Mouse (Mus musculus): ENCODE results near the gene Asic1. TPM values are rescaled to one million over a fixed set of nuclear protein-coding genes. Genes with fewer than 3 reads are reported as not detected.
A peak's percentile ranks its signal among the peaks of the same experiment; 100 is the strongest.

Gene Asic1
- total and polyA plus RNA-seq, 2 experiments, result 0.16 TPM; not detected in 1

DNA sequence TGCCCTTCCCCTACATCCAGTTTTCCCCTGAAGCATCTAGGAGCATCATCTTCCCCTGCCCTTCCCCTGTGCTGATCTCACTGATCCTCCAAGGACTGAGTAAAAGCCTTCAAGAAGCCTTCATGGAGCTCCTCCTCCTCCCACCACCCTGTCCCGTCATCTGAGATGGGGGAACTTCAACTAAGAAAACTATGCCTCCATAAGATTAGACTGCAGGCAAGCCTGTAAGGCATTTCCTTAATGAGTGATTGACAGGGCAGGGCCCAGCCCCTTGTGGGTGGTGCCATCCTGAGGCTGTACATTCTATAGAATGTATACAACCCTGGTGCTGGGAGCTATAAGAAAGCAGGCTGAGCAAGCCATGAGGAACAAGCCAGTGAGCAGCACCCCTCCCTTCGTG lies 11.7 kb upstream of the Asic1 start:
- Histone ChIP-seq H3K79me2 (ENCODE audit: control insufficient read depth, insufficient read depth, low read length) (no peaks in the 10 kb centered on the region), H3K4me1 (ENCODE audit: control insufficient read depth, insufficient read depth, low read length) (no peaks in the 10 kb centered on the region), H3K27ac (replicated peaks; ENCODE audit: insufficient read depth, low read depth, low read length) (no peak overlapping the region), H3K9ac (ENCODE audit: low read depth, low read length) (no peak overlapping the region), H3K27me3 (ENCODE audit: control insufficient read depth, insufficient read depth, low read length) (no peaks in the 10 kb centered on the region), H3K36me3 (ENCODE audit: control insufficient read depth, insufficient read depth, low read length) (no peaks in the 10 kb centered on the region), H3K4me3 (ENCODE audit: insufficient read depth, low read depth, low read length) (no peak overlapping the region)
- no peak for DNase-seq (ENCODE audit: extremely low read depth, low read depth, low spot score)
- 77% methylated on average over 2 of the region's 2 CpGs for WGBS
- TF ChIP-seq CTCF (IDR thresholded peaks at IDR 0.05; ENCODE audit: low read depth, low read length), result no peak
- TF ChIP-seq POLR2A (IDR thresholded peaks at IDR 0.05; ENCODE audit: extremely low read depth, insufficient read depth, low read length), result no peak

DNA sequence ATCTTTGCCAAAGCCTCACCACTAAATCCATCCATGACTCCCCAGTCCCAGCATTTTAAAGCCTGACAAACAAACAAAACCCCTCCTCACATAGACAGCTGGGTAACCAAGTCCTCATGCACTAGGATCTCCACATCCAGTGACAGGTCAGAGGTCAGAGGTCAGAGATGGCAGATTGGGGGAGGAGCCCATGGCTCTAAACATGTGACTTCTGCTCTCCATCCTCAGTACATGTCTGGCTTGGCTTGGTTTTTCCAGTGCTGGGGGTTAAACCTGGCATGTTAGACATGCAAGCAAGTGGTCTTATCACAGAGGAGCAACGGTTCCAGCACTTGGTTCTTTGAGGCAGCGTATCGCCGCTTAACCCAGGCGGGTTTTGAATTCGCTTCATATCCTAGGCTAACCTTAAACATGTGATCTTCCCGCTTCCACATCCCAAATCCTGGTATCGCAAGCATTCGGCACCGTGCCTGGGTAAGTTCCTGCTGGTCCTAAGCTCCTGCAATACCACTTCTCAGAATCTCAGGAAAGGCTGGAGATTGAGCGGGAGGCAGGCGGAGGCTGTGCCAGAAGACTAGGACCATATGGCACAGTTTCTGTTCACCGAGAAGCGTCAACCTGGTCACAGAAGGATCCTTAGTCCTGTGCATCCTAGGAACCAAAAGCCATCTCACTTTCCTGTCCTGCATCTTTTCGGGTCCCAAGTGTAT lies 8.9 kb upstream of the Asic1 start:
- no peak overlapping the region for H3K4me3 ChIP-seq (ENCODE audit: insufficient read depth, low read depth, low read length)
- H3K4me1 ChIP-seq (ENCODE audit: control insufficient read depth, insufficient read depth, low read length), result no peaks in the 10 kb centered on the region
- no peak for DNase-seq (ENCODE audit: extremely low read depth, low read depth, low spot score)
- peaks cover 3% of the 10 kb centered on the region; the same call in 1 of the 2 replicates for H3K27me3 ChIP-seq (ENCODE audit: control insufficient read depth, insufficient read depth, low read length)
- H3K36me3 ChIP-seq (ENCODE audit: control insufficient read depth, insufficient read depth, low read length), result no peaks in the 10 kb centered on the region
- TF ChIP-seq POLR2A (IDR thresholded peaks at IDR 0.05; ENCODE audit: extremely low read depth, insufficient read depth, low read length), result no peak
- no peak for TF ChIP-seq CTCF (IDR thresholded peaks at IDR 0.05; ENCODE audit: low read depth, low read length)
- H3K27ac ChIP-seq (replicated peaks; ENCODE audit: insufficient read depth, low read depth, low read length), result no peak overlapping the region
- H3K9ac ChIP-seq (ENCODE audit: low read depth, low read length), result no peak overlapping the region
- 95% methylated on average over 15 of the region's 15 CpGs for WGBS
- H3K79me2 ChIP-seq (ENCODE audit: control insufficient read depth, insufficient read depth, low read length), result no peaks in the 10 kb centered on the region

DNA sequence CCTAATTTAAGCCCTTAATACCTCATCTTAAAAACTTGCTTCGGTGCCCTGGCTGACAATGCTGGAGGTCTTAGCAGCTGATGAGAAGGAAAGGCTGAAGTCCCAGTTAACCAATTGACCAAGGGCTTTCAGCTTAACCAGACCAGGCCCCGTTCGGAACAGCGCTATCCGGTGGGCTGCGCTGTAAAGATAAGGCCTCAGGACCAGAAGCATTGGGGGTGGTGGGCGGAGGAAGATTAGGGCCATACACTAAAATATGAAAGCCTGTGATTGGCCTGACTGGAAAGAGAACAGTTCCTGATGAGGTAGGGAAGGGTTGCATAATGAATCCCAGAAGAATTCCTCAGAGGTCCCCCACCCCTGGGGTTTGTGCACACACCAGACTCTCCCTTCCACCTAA lies 7.8 kb upstream of the Asic1 start:
- WGBS, result 79% methylated on average over 7 of the region's 7 CpGs
- no peak for DNase-seq (ENCODE audit: extremely low read depth, low read depth, low spot score)
- Histone ChIP-seq H3K27me3 (ENCODE audit: control insufficient read depth, insufficient read depth, low read length) (peaks cover 3% of the 10 kb centered on the region; the same call in 1 of the 2 replicates), H3K79me2 (ENCODE audit: control insufficient read depth, insufficient read depth, low read length) (no peaks in the 10 kb centered on the region), H3K9ac (ENCODE audit: low read depth, low read length) (no peak overlapping the region), H3K27ac (replicated peaks; ENCODE audit: insufficient read depth, low read depth, low read length) (no peak overlapping the region), H3K36me3 (ENCODE audit: control insufficient read depth, insufficient read depth, low read length) (no peaks in the 10 kb centered on the region), H3K4me1 (ENCODE audit: control insufficient read depth, insufficient read depth, low read length) (no peaks in the 10 kb centered on the region), H3K4me3 (ENCODE audit: insufficient read depth, low read depth, low read length) (no peak overlapping the region)
- TF ChIP-seq POLR2A (IDR thresholded peaks at IDR 0.05; ENCODE audit: extremely low read depth, insufficient read depth, low read length) (no peak), CTCF (IDR thresholded peaks at IDR 0.05; ENCODE audit: low read depth, low read length) (no peak)

DNA sequence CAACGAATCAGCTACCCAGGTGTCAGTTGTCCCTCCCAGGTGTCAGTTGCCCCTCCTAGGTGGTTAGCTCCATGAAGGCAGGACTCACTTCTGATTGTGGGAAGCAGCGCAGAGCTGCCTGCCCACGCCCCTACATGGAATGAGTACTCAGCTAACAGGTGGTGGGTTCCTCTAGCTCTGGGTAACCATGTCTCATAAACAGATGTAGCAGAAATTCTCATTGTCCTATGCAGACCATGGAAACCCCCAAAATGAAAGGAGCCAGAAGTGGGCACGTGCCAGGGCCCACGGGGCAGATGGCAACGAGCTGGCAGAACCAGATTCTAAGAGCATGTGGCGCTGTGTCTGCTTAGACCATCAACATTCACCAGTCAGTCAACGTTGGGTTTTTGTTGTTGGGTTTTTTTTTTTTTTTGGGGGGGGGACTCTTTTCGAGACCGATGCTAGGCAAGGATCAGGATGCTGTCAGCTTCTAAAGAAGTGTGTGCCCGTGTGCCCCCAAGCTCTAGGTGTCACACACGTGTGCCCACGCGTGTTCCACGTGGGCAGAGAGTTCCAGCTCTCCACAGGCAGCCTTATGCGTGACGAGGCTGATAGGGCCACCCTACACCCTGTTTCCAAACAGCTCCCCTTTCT lies 6.1 kb upstream of the Asic1 start:
- Histone ChIP-seq H3K27ac (replicated peaks; ENCODE audit: insufficient read depth, low read depth, low read length) (no peak overlapping the region), H3K79me2 (ENCODE audit: control insufficient read depth, insufficient read depth, low read length) (no peaks in the 10 kb centered on the region), H3K9ac (ENCODE audit: low read depth, low read length) (no peak overlapping the region), H3K4me1 (ENCODE audit: control insufficient read depth, insufficient read depth, low read length) (no peaks in the 10 kb centered on the region), H3K36me3 (ENCODE audit: control insufficient read depth, insufficient read depth, low read length) (no peaks in the 10 kb centered on the region), H3K4me3 (ENCODE audit: insufficient read depth, low read depth, low read length) (no peak overlapping the region; the same call in 1 of the 2 replicates), H3K27me3 (ENCODE audit: control insufficient read depth, insufficient read depth, low read length) (peaks cover 3% of the 10 kb centered on the region; the same call in 1 of the 2 replicates)
- WGBS, result 9% methylated on average over 17 of the region's 17 CpGs
- DNase-seq (ENCODE audit: extremely low read depth, low read depth, low spot score), result no peak
- no peak for TF ChIP-seq POLR2A (IDR thresholded peaks at IDR 0.05; ENCODE audit: extremely low read depth, insufficient read depth, low read length)
- TF ChIP-seq CTCF (IDR thresholded peaks at IDR 0.05; ENCODE audit: low read depth, low read length), result no peak

DNA sequence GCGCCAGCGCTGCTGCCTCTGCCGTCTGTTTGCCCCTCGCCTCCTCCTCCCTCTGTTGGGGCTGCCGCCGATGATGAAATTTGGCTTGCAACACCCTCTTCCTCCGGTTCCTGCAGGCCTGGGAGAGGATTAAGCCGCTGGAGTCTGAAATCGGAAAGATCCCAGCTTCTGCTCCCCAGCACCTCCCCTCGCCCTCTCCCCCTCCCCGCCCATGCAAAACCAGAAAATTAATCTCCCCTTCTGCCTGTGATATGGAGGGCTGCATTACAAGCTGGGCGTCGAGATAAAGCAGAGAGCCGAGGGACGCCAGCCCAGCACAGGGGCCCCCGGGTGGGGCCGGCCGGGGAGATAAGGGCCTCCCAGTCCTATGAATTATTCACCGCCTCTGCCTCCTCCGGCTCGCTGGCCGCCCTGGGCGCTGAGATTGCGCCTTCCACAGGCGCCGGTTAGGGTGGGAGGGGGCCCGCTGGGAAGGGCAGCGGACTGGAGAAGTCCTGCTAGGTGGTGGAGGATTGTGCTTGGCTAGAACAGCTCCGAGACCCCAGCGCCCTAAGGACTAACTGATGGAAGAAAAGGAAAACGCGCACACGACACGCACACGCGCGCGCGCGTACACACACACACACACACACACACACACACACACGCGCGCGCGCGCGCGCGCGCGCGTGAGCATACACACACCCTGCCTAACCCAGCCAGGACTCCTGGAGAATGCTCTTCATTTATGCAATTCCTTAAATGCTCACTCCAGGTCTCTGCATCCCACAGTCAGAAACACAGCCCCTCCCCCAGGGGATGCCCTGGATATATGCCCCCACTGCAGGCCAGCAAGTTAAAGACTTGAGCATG lies 5.3 kb upstream of the Asic1 start:
- Histone ChIP-seq H3K4me1 (ENCODE audit: control insufficient read depth, insufficient read depth, low read length) (no peaks in the 10 kb centered on the region), H3K4me3 (ENCODE audit: insufficient read depth, low read depth, low read length) (peak overlapping the region; percentile 10; the same call in 1 of the 2 replicates), H3K79me2 (ENCODE audit: control insufficient read depth, insufficient read depth, low read length) (no peaks in the 10 kb centered on the region), H3K27me3 (ENCODE audit: control insufficient read depth, insufficient read depth, low read length) (peaks cover 3% of the 10 kb centered on the region; the same call in 1 of the 2 replicates), H3K9ac (ENCODE audit: low read depth, low read length) (no peak overlapping the region), H3K27ac (replicated peaks; ENCODE audit: insufficient read depth, low read depth, low read length) (no peak overlapping the region), H3K36me3 (ENCODE audit: control insufficient read depth, insufficient read depth, low read length) (no peaks in the 10 kb centered on the region)
- TF ChIP-seq CTCF (IDR thresholded peaks at IDR 0.05; ENCODE audit: low read depth, low read length), result no peak
- no peak for TF ChIP-seq POLR2A (IDR thresholded peaks at IDR 0.05; ENCODE audit: extremely low read depth, insufficient read depth, low read length)
- DNase-seq (ENCODE audit: extremely low read depth, low read depth, low spot score), result no peak
- WGBS, result 3% methylated on average over 51 of the region's 52 CpGs

Measured in liver, adult 2 months (tissue).